Mouse (Mus musculus): ENCODE data around the gene Grip1. TPM values are rescaled to one million over a fixed set of nuclear protein-coding genes. Genes with fewer than 3 reads are reported as not detected.

Grip1 gene
- total RNA-seq, 2 experiments from 2014 or later, result 20.3 to 22.2 TPM

DNA sequence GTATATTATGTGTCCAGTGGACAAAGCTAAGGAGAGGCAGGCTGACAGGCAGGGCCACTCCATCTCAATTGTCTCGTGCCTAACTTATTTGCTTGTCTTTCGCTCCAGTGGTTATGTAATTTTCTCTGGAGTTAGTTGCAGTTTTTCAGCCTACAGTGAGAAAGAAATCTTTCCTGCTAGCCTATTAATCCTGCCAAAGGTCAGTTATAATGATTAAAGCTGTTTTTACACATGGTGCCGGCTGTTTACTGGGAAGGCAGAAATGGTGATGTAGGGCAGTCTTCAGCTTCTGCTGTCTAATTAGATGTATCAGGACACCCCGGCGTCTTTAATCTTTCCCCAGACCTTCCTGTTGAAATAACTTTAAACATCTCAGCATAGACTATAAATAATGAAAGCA, 276.6 kb downstream of the Grip1 start:
- no peak for DNase-seq (ENCODE audit: extremely low spot score in 1 of 2, low spot score in 2 of 2)
- Histone ChIP-seq H3K4me3 (no peak overlapping the region), H3K27ac (no peak overlapping the region)
- no peak for TF ChIP-seq CTCF (IDR thresholded peaks at IDR 0.05)
- intact Hi-C loops (cut with DNase I), result no loop called here

- intact Hi-C loops (cut with DNase I), result no loop called here
- Histone ChIP-seq H3K27ac (no peak overlapping the region), H3K4me3 (no peak overlapping the region)
- DNase-seq (ENCODE audit: extremely low spot score in 1 of 2, low spot score in 2 of 2), result no peak
- TF ChIP-seq CTCF (IDR thresholded peaks at IDR 0.05), result no peak
Measured at GRCm38 (mm10) chr10:119735011-119735992, 281.7 kb downstream of the Grip1 start.

GRCm38 (mm10) chr10:119739466-119739865, 285.8 kb downstream of the Grip1 start:
- DNase-seq (ENCODE audit: extremely low spot score in 1 of 2, low spot score in 2 of 2), result no peak
- Histone ChIP-seq H3K4me3 (no peak overlapping the region), H3K27ac (no peak overlapping the region)
- intact Hi-C loops (cut with DNase I), result no loop called here
- no peak for TF ChIP-seq CTCF (IDR thresholded peaks at IDR 0.05)

GRCm38 (mm10) chr10:119742722-119743121, 289.1 kb downstream of the Grip1 start:
- no peak for DNase-seq (ENCODE audit: extremely low spot score in 1 of 2, low spot score in 2 of 2)
- Histone ChIP-seq H3K27ac (no peak overlapping the region), H3K4me3 (no peak overlapping the region)
- intact Hi-C loops (cut with DNase I), result no loop called here
- no peak for TF ChIP-seq CTCF (IDR thresholded peaks at IDR 0.05)

DNA sequence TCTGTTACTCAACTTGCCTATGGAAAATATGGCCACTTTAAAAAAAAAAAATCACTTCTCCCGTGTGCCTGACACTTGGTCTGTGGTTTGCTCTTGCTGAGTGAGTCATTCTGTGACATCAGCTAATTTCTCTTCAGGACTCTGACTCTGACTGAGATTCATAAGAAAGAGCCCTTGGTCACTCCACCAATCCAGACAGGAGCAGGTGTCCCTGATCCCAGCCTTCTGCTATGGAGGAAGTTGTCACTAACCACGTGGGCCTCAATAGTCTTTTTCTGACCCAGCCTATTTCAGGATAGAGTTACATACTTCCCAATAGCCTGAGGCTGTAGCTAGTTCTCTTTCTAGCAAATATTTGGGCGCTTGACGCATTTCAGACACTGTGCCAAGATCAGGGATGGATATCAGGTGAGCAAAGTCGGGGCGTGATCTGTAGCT, 298.8 kb downstream of the Grip1 start:
- intact Hi-C loops (cut with DNase I), result no loop called here
- no peak overlapping the region for H3K4me3 ChIP-seq
- TF ChIP-seq CTCF (IDR thresholded peaks at IDR 0.05), result no peak
- H3K27ac ChIP-seq, result no peak overlapping the region
- DNase-seq (ENCODE audit: extremely low spot score in 1 of 2, low spot score in 2 of 2), result no peak

DNA sequence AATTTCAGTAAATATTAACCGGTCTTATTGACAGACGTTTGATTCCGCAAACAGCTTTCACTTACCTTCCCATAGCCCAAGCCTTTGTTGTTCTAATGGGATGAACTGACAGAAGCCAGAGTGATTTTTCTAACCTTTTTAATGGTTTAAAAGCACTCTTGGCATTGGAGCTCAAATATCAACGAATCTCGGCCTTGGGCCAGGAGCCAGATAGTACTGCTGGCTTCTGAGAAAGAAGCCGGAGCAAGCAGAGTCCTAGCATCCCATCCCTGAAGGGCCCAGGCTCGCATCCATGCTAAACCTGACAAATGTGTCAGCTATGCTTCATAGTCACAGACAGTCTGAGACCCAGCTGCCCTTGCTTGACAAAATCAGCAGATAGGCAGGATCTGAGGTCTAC, 302.6 kb downstream of the Grip1 start:
- TF ChIP-seq CTCF (IDR thresholded peaks at IDR 0.05), result no peak
- intact Hi-C loops (cut with DNase I), result no loop called here
- Histone ChIP-seq H3K4me3 (no peak overlapping the region), H3K27ac (no peak overlapping the region)
- no peak for DNase-seq (ENCODE audit: extremely low spot score in 1 of 2, low spot score in 2 of 2)

DNA sequence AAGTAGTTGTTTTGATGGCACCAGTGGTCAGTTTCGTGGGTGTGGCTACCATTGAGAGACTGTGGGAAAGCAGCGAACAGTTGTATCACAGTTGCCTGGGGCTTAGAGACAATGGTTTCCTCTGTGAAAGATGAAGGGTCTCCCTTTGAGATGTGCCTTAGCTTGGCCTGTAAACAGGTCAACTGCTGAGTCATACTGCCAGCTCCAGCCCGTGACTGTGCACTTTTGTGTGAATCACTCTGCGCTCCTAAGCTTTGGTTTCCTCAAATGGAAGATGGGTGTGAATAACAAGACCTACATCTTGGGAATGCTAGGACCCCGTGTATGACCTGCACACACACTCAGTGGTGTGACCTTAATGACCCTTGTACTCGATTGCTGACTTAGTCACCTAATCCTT, 303.6 kb downstream of the Grip1 start:
- Histone ChIP-seq H3K4me3 (no peak overlapping the region), H3K27ac (no peak overlapping the region)
- intact Hi-C loops (cut with DNase I), result no loop called here
- TF ChIP-seq CTCF (IDR thresholded peaks at IDR 0.05), result no peak
- no peak for DNase-seq (ENCODE audit: extremely low spot score in 1 of 2, low spot score in 2 of 2)

DNA sequence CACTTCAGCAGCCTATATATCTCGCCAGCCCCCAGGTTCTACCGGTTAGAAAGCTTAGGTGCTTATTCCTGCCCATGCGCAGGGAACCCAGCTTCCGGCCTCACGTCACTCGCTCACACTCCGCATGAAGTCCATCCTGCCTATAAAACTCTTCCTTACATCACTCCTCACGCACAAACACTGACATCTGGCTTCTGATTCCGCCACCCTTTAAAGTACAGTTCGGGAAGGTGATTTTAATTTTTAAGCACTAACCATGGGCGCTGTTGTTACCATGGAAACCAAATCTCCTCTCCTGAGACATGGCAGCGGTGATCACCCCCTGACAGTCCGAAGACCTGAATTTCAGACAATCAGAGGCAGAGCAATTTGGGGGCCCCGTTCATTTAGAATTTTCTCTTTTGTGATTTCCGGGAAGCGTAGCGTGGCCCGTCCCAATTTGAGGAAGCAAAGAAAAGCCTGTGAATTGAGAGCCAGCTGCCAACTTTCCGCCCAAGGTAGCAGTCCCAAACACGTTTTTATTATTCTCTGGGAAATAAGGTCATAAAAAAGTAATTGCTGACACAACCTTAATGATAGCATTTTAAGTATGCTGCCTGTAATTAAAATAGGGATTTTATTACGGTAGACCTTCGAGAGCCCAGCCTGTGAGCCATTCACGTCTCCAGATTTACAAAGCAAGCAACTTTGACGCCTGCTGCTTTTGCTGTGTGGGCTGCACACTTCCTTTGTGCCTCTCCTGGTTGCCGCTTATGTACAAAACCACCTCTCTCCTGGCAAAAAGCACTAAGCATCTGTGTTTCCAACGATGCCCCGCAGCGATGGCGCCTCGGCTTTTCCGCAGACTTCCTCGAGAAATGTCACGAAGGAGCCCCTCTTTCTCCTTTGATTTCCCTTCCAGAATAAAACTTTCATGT, 308.1 kb downstream of the Grip1 start:
- H3K4me3 ChIP-seq, result peak overlapping the region; percentile 40
- intact Hi-C loops (cut with DNase I), result loop anchor here (5.0 kb wide), 1 partner anchor 54 kb away; no protein-coding TSS in a partner anchor
- H3K27ac ChIP-seq, result no peak overlapping the region; the same call in 1 of the 2 replicates
- DNase-seq (ENCODE audit: extremely low spot score in 1 of 2, low spot score in 2 of 2), result peak in 1 of 2 experiments; percentile 29
- TF ChIP-seq CTCF (IDR thresholded peaks at IDR 0.05), result no peak

GRCm38 (mm10) chr10:119778871-119779270, 325.2 kb downstream of the Grip1 start:
- TF ChIP-seq CTCF (IDR thresholded peaks at IDR 0.05), result no peak
- Histone ChIP-seq H3K4me3 (no peak overlapping the region), H3K27ac (no peak overlapping the region)
- intact Hi-C loops (cut with DNase I), result loop anchor here (1.0 kb wide), 1 partner anchor 133 kb away; no protein-coding TSS in a partner anchor
- no peak for DNase-seq (ENCODE audit: extremely low spot score in 1 of 2, low spot score in 2 of 2)

- peak; percentile 52 for TF ChIP-seq CTCF (IDR thresholded peaks at IDR 0.05)
- intact Hi-C loops (cut with DNase I), result loop anchor here (1.0 kb wide), 1 partner anchor 133 kb away; no protein-coding TSS in a partner anchor
- H3K27ac ChIP-seq, result no peak overlapping the region
- no peak for DNase-seq (ENCODE audit: extremely low spot score in 1 of 2, low spot score in 2 of 2)
- H3K4me3 ChIP-seq, result no peak overlapping the region
Measured at GRCm38 (mm10) chr10:119779657-119780056, 326.0 kb downstream of the Grip1 start.

GRCm38 (mm10) chr10:119790507-119790906, 336.9 kb downstream of the Grip1 start:
- DNase-seq (ENCODE audit: extremely low spot score in 1 of 2, low spot score in 2 of 2), result no peak
- Histone ChIP-seq H3K27ac (no peak overlapping the region), H3K4me3 (no peak overlapping the region)
- TF ChIP-seq CTCF (IDR thresholded peaks at IDR 0.05), result peak; percentile 56
- intact Hi-C loops (cut with DNase I), result no loop called here

Measured in left cerebral cortex, adult 2 months (tissue).